Mouse (Mus musculus): ENCODE results near the gene Ptprg.

- TF ChIP-seq CTCF (IDR thresholded peaks at IDR 0.05; ENCODE audit: low read depth) = no peak
- no peak for TF ChIP-seq EP300 (IDR thresholded peaks at IDR 0.05; ENCODE audit: low read depth)
Measured at GRCm38 (mm10) chr14:11825551-11825950, 272.2 kb downstream of the Ptprg start.
